Mouse (Mus musculus) kidney, postnatal 25 days (tissue): ENCODE measurements around the gene Chrm3.
"Not testable (repeated sequence)": the region's sequence is repeated elsewhere in the genome, so short reads cannot be mapped to it uniquely, and the experiment has no call there.

ENCODE experiments used
- DNase-seq, 2 experiments: peaks; one replicate each; pipeline ENCODE4 v3.0.0; 2021; ENCODE audit warnings: mixed read lengths in 2 of 2

The Chrm3 gene

GRCm38 (mm10) chr13:10360777-10361176 lies at the start of gene Chrm3:
Gene Chrm3 (minus strand): TSS chr13:10360847.
- DNase-seq = peak; percentile 52 to 68

GRCm38 (mm10) chr13:10394364-10394763 lies 33.7 kb upstream of the Chrm3 start:
- no peak for DNase-seq

GRCm38 (mm10) chr13:10375487-10375886 lies 14.8 kb upstream of the Chrm3 start:
- DNase-seq = not testable (repeated sequence)

- peak in 1 of 2 experiments; percentile 40 for DNase-seq
These were observed 400 bp downstream of the Chrm3 start for GRCm38 (mm10) chr13:10360199-10360694.

- peak in 1 of 2 experiments; percentile 32 for DNase-seq
These were observed 990 bp downstream of the Chrm3 start for GRCm38 (mm10) chr13:10359516-10360198.

- DNase-seq = peak in 1 of 2 experiments; percentile 40
These were observed 4.9 kb downstream of the Chrm3 start for GRCm38 (mm10) chr13:10355796-10356195.

- DNase-seq = peak in 1 of 2 experiments; percentile 41
These were observed 5.6 kb downstream of the Chrm3 start for GRCm38 (mm10) chr13:10354885-10355575.

GRCm38 (mm10) chr13:10352141-10352540 lies 8.5 kb downstream of the Chrm3 start:
- peak in 1 of 2 experiments; percentile 29 for DNase-seq

GRCm38 (mm10) chr13:10344362-10344761 lies 16.3 kb downstream of the Chrm3 start:
- no peak for DNase-seq

- DNase-seq = no peak
These were observed 25.1 kb downstream of the Chrm3 start for GRCm38 (mm10) chr13:10335558-10335957.

- no peak for DNase-seq
These were observed 27.9 kb downstream of the Chrm3 start for GRCm38 (mm10) chr13:10332762-10333161.

GRCm38 (mm10) chr13:10309811-10310210 lies 50.8 kb downstream of the Chrm3 start:
- no peak for DNase-seq

- DNase-seq = no peak
These were observed 65.5 kb downstream of the Chrm3 start for GRCm38 (mm10) chr13:10295160-10295559.

- DNase-seq = no peak
These were observed 76.3 kb downstream of the Chrm3 start for GRCm38 (mm10) chr13:10284331-10284730.

GRCm38 (mm10) chr13:10274907-10275306 lies 85.7 kb downstream of the Chrm3 start:
- no peak for DNase-seq

GRCm38 (mm10) chr13:10263784-10264183 lies 96.9 kb downstream of the Chrm3 start:
- DNase-seq = no peak

GRCm38 (mm10) chr13:10253049-10253448 lies 107.6 kb downstream of the Chrm3 start:
- DNase-seq = no peak

- DNase-seq = no peak
These were observed 109.0 kb downstream of the Chrm3 start for GRCm38 (mm10) chr13:10251499-10252179.

GRCm38 (mm10) chr13:10244243-10244998 lies 116.2 kb downstream of the Chrm3 start:
- DNase-seq = peak; percentile 33 to 62

GRCm38 (mm10) chr13:10240238-10240637 lies 120.4 kb downstream of the Chrm3 start:
- DNase-seq = no peak

GRCm38 (mm10) chr13:10239825-10240224 lies 120.8 kb downstream of the Chrm3 start:
- DNase-seq = no peak

GRCm38 (mm10) chr13:10237616-10238015 lies 123.0 kb downstream of the Chrm3 start:
- no peak for DNase-seq

GRCm38 (mm10) chr13:10236279-10236678 lies 124.4 kb downstream of the Chrm3 start:
- DNase-seq = no peak
